Mouse (Mus musculus) frontal cortex, adult (tissue): ENCODE results near the gene Gm20388.
A peak's percentile ranks its signal among the peaks of the same experiment; 100 is the strongest.

Experiments used
- ATAC-seq: cut with Nextera tagmentation; 2 replicates; pipeline ENCODE4 v1.9.2; 2017; ENCODE audit warnings: mild to moderate bottlenecking, moderate library complexity, mixed read lengths; ENCODE audit not compliant: low TSS enrichment

Gm20388 gene

DNA sequence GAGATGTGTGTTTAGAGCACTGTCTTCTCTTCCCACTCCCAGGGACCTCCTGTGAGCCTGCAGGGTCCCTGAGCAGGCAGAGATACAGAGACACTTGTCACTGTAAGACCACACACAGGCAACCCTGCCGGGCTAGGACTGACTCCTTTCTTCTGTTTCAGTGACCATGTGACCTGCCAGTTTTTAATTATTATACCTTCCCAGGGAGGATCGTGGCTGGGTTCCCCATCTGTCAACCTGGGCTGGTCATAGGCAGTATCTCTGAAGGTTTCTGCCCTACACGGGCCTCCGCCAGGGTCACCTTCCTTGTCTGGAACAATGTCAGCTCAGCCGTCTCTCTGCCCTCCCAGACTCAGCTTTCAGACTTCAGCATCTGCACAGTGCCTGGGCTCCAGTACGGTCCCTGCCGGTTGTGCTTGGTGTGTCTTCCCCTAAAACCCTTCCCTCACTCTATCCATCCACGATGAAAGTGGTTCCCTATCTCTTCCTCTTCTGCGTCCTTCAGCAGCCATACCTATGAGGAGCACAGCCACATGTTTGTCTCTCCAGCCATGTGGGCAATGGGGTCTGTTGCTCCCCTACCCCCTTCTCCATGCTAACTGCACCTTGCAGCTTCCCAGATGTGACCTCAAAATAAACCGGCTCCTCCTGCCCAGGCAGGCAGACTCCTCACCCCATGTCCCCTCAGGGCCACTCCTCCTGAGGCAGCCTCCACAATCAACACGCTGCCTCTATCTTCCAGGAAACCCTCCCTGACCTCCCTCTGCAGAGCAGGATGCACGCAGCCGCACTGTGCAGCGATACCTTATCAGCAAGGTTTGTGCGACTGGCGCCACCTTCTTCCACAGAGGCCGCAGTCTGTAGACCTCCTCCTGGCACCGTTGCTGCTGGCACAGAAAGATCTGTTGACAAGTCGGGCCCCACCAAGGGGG, 2825.2 kb downstream of the Gm20388 start:
- no peak for ATAC-seq

DNA sequence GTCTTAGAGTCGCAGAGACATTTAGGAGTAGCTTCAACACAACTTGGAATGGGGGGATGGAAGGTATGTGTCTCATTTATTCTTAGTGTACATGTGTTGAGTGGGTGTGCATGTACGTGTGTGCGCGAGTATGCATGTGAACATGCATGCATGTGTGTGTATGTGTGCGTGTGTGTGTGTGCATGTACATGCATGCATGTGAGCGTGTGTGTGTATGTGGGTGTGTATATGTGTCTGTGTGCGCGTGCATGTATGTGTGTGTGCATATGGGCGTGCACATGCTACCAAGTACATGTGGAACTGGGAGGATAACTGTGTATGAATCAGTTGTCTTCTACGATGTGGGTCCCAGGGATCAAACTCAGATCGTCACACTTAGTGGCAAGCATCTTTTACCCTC, 2826.0 kb downstream of the Gm20388 start:
- ATAC-seq = no peak

GRCm38 (mm10) chr8:122737071-122737470, 2826.4 kb downstream of the Gm20388 start:
- no peak for ATAC-seq

- no peak for ATAC-seq
These were observed 2827.2 kb downstream of the Gm20388 start for GRCm38 (mm10) chr8:122737886-122738285.

DNA sequence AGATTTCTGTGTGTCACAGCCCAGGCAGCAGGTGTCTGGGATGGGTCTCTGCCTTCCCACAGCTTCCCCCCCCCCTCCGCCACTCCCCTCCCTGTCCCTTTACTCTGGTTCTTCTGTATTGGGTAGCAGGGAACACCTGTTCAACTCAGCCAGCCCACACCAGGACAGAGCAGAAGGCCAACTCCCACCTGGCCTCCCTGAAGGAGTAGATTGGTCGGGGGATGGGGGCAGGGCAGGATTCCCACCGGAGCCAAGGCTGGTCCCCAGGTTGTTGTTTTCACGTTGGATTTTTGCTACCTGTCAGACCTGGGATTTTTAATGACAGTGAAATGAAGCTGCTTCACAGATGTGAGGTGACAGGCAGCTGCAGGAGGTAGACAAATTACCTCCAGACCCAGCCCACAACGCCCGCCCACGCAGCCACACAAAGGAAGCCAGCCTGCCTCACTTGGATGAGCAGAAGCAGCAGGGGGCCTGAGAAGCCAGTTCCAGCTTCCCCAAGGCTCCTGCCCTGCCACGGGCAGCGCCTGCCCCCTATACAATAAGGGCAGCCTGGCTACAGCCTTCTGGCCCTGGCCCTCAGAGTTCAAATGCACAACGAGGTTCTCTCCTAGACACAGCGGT, 2828.6 kb downstream of the Gm20388 start:
- ATAC-seq = no peak

DNA sequence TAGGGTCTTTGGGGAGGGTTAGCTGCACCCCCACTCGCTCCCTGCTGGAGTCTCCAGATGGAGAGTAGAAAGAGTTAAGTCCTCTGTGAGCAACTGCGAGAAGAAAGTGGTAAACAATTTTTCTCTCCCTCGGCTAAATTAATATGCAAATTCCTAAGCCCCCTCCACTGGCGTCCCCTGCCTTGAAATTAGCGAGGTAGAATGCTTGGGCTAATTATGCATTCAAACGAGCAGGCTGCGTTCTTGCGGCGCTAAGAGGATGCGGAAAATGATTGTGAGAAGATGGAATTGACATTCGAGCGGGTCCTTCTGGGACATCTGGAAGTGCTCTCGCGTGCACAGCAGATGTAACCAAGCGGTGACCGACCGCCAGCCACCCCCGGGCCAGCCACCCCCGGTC, 2831.8 kb downstream of the Gm20388 start:
- no peak for ATAC-seq

GRCm38 (mm10) chr8:122745022-122745749, 2834.5 kb downstream of the Gm20388 start:
- no peak for ATAC-seq

- ATAC-seq = 0 out of 2 replicates have a peak, but pooled peaks have one; percentile 15
These were observed 2835.2 kb downstream of the Gm20388 start for GRCm38 (mm10) chr8:122745750-122746275.

GRCm38 (mm10) chr8:122746439-122746838, 2835.8 kb downstream of the Gm20388 start:
- ATAC-seq = no peak

DNA sequence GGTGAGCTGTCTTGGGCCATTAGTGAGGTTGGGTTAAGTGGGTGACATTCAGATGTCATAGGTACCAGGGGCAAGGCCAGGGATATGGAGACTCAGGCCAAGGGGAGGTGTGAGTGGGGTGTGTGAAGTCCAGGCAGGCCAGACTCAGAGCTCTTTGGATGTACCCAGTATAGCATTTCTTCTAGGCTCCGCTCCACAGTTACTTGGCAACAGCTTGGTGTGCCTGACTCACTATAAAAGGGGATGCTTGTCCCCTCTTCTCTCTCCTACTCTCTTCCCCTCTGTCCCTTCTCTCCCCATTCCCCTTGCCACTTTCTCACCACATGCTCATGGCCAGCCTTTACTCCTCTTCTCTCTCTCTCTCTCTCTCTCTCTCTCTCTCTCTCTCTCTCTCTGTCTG, 2837.2 kb downstream of the Gm20388 start:
- no peak for ATAC-seq

DNA sequence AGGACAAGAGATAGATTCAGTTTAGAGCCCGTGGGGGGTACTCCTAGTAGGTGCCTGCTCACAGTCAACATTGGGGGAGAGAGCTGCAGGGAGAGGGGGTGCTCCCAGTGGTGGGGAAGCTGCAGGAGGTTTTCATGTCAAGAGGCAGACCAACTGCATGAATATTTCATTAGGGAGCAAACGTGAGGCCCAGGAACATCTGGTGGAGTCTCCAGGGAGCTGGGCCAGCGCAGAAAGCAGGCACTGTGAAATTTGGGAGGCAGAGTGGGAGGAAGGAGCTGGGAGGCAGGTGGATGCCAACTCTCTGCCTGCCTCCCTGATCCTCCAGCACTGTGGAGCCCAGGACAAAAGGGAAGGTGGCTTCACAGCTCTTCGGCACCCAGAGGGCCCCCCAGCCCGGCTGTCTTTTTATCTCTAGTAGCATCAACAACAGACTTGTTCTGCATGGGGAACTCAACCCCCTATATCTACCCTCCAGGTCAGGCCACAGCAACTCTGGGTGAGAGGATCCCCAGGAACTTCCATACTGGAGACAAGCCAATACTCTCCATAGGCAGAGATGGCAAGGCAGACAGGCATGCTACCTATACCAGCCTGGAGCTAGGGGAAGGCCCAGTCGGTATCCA, 2838.8 kb downstream of the Gm20388 start:
- ATAC-seq = peak; percentile 43; the same call in 1 of the 2 replicates

- ATAC-seq = no peak
These were observed 2840.7 kb downstream of the Gm20388 start for GRCm38 (mm10) chr8:122751342-122751741.

GRCm38 (mm10) chr8:122752111-122752721, 2841.6 kb downstream of the Gm20388 start:
- ATAC-seq = peak; percentile 48

DNA sequence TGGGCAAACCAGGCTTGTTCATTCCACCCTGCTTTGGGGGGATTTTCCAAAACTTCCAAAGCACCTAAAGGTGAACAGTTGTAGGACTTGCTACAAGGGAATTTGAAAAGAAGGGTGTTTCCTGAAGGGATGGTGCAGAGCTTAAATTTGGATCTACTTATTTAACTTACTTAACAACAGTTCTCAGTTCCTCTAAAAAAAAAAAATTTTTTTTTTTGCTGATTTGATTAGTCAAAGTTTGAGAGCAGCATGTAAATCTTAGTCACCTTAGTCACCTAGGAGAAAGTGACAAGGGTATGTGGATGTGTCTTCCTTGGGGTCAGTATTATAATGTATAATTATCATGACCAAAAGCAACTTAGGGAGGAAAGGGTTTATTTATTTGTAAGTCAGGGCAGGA, 2848.0 kb downstream of the Gm20388 start:
- no peak for ATAC-seq

DNA sequence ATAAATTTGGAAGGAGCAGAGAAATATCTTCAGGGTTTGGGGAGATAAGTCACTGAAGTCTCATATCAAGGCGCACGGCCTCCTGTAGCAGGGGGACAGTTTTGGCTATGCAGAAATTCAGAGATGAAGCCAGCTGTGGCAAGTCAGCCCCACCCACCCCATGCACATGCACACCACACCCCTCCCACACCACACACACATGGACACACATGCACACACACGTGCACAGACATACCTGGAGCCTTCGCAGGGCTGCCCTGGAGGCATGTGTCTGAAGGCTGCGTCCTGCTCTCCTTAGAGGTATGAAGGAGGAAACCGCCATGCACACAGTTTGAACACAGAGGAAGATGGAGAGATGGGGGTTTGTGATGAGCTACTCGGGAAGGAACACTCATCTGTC, 2849.5 kb downstream of the Gm20388 start:
- no peak for ATAC-seq

DNA sequence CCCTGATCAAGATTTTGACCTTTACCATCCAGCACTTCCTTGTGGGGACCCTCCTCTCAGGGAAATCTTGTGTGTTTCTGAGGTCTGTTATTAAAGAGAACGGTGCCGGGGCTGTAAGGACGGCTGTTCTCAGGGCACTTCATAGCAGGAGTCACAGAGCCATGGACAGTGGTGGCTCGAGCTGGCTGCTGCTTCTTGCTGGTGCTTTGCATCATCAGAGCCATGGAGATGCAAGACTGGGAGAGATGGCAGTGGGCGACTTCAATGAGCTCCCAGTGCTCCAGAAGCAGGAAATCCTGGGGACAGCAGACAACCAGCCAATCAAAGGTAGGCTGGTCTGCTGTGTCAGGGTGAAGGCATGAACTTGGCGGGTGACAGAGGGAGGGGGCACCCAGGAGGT, 2850.5 kb downstream of the Gm20388 start:
- no peak for ATAC-seq

DNA sequence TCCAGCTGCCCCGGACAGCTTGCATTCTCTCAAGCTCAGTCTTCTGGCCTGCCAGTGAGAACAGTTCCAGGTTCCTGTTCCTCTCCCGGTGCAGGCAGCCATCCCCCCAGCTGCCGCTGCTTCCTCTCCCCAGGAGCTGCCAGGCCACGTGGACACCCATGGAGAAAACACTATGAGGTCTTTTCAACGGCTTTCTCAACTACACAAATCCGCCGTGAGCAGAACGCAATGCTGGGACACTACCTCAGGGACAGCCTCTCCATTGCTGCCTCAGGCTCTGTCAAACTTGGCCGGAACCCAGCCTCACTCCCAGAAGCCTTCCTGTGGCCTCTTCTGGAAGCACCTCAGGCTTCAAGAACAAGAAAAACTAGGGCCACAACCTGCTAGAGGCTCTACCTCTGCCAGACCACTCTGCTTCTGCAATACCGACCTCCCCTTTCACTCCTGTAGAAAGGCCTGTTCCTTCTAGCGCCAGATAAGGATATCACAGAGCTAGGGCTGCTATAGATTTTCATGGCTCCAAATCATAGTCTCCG, 2852.2 kb downstream of the Gm20388 start:
- ATAC-seq = no peak

DNA sequence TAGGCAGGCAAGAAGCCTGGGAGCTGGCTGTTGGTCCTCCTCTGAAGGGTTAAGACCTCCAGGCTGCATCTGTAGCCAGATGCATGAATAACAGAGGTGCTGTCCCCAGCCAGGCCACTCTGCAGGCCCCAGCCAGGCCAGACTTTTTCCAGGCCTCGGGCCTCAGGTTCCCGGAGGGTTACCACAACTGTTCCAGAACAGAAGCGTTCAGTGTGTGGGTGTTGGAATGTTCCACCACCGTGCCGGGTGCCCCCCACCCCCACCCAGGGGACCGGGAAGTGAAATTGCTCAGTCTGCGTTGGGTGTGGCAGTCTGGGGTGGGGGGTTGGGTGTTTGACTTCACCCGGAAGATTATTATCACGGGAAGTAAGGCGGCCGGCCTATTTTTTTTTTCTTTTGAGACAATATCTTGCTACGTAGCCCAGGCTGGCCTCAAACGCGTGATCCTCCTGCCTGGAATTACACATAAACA, 2852.7 kb downstream of the Gm20388 start:
- ATAC-seq = no peak

DNA sequence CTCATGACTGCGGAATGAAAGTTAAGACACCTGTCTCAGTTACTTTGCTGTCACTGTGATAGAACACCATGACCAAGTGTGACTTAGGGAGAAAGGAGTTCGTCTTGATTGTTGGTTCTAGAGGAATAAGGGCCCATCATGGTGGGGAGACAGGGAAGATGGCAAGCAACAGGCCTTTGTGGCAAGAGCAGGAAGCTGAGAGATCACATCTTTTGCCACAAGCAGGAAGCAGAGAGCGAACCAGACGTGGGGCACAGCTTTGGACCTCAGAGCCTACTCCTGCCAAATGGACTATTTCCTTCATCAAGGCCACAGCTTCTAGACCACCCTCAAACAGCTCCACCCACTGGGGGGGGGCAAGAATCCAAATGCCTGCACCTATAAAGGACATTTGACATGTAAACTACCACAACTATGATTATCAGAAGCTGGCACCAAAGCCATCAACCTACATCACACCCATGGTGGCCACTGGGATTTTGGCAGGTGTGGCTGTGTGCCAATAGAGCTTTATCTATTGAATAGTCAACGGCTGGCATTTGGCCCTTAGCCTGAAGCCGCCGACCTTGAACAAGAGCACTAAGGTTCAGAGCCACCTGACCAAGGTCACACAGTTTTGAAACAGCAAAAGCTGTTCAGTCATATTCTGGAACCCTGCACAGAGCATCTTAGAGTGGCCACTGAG, 2854.3 kb downstream of the Gm20388 start:
- ATAC-seq = no peak

DNA sequence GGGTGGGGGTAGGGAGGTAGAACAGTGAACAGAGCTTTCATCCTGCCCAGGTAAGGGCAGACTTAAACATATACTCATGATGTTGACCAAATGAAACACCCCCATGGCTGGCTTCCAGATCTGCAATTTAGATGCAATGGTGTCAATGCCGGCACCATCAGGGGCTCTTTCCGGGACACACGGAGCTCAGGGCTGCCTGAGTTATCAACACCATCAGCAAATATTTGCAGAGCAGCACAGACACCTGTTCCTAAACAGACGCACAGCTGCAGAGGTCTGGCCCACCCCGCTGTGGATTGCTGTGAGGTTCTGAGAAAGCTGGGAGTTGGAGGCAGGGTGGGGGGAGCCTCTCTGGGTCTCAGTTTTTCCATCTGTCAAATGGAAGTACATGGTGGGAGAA, 2855.5 kb downstream of the Gm20388 start:
- no peak for ATAC-seq
